Mouse (Mus musculus): ENCODE measurements around the gene Pard3b.

DNA sequence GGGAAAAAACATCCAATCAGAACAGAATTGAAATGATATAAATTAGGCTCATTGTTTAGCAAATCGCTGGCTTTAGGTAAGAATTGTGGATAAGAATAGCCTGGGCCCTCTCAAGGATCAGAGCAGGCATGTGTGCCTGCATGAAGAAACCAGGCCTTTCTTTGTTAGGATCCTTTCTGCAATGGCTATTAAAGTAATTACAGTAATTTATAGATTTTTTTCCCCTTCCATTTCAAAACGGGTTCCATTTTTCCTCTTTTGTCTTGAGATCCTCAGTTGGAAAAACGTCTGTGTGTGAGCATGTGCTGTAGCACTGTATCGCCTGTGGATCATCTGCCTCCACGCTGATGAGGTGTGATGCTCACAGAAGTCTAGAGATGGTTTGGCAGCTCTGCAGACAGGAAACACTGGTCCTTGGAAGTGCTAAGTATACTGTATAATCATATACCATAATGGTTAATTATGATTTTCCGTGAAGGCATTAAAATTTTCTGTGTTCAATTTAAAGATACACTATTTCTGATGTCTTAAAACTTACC, 198.5 kb downstream of the Pard3b start:
- no peak for TF ChIP-seq CTCF (IDR thresholded peaks at IDR 0.05; ENCODE audit: insufficient read depth, low read depth, low read length)
- no peak for TF ChIP-seq POLR2A (IDR thresholded peaks at IDR 0.05; ENCODE audit: insufficient read depth, low read depth, low read length)
